Mouse (Mus musculus): ENCODE measurements at regions not wholly inside any gene's neighbourhood (a gene's known extent, or its start where the extent isn't known, plus 50 kb on each side); places are given as distances from the start of the nearest gene placed in this dataset.
A peak's percentile ranks its signal among the peaks of the same experiment; 100 is the strongest.

DNA sequence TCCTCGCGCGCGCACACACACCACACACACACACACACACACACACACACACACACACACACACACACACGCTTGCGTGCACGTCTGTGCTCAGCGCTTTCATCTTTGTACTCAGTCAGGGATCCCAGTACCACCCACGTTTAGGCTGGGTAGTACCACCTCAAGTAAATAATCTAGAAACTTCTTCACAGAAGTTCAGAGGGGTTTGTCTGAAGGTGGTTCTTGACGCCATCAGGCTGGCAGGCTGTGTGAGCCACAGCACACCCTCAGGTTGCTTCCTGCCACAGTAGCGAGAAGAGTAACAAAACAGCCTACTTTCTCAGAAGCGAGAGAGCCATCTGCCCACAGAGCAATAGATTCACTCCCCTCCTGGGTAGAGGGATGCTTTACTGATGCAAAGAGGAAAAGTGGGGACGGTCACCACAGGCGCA lies 120.7 kb downstream of the Rpl14 start:
- TF ChIP-seq CTCF (IDR thresholded peaks at IDR 0.05; ENCODE audit: borderline replicate concordance, insufficient read depth, low read depth, low read length) = no peak
- TF ChIP-seq POLR2A (IDR thresholded peaks at IDR 0.05; ENCODE audit: borderline replicate concordance, insufficient read depth, low read length) = no peak
- Histone ChIP-seq H3K27me3 (ENCODE audit: control insufficient read depth, insufficient read depth, low read length) (no peaks in the 10 kb centered on the region), H3K4me1 (ENCODE audit: control insufficient read depth, insufficient read depth, low read length) (peaks cover 38% of the 10 kb centered on the region), H3K4me3 (replicated peaks; ENCODE audit: insufficient read depth, low read depth, low read length) (no peak overlapping the region), H3K27ac (ENCODE audit: insufficient read depth, low read length) (no peak overlapping the region)
- WGBS = 69% methylated on average over 14 of the region's 14 CpGs
- DNase-seq = no peak

DNA sequence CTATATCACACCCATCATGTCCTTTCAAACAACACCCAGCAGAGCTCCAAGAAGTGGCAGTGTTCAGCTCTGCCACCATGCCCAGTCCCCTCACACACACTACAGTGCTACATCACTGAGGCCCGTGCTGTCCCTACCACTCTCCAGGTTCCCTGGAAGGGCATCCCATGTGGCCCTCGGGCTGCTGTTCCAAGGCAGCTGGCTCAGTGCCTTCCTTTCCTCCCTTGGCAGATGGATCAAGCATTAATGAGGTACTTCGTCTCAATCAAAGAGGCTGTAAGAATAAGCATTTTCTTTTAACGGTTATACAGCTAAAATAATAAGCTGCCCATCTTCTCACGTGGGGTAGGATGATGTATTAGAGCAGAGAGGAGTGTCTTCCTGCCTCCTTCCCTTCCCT lies 123.2 kb downstream of the Rpl14 start:
- DNase-seq = peak in 1 of 2 experiments; percentile 38
- no peaks in the 10 kb centered on the region for H3K27me3 ChIP-seq (ENCODE audit: control insufficient read depth, insufficient read depth, low read length)
- no peak overlapping the region for H3K4me3 ChIP-seq (replicated peaks; ENCODE audit: insufficient read depth, low read depth, low read length)
- no peak overlapping the region for H3K27ac ChIP-seq (ENCODE audit: insufficient read depth, low read length)
- WGBS = 33% methylated on average over 5 of the region's 5 CpGs
- peaks cover 51% of the 10 kb centered on the region for H3K4me1 ChIP-seq (ENCODE audit: control insufficient read depth, insufficient read depth, low read length)
- no peak for TF ChIP-seq CTCF (IDR thresholded peaks at IDR 0.05; ENCODE audit: borderline replicate concordance, insufficient read depth, low read depth, low read length)
- no peak for TF ChIP-seq POLR2A (IDR thresholded peaks at IDR 0.05; ENCODE audit: borderline replicate concordance, insufficient read depth, low read length)

DNA sequence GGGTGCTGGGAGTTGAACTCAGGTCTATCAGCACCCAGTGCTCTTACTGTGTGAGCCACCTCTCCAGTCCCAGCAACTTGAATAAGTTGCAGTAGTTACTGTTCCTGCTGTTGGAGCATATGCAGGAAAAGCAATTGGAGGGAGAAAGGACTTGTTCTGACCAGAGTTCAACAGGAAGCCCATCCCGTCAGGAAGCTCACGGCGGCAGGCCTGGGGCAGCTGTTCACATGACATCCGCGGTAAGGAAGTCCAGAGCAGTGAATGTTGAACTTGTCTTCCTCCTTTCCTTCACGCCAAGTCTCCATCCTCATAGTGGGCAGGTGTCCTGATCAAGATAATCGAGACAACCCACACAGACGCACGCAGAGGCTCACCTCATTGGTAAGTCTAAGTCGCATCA lies 124.7 kb downstream of the Rpl14 start:
- Histone ChIP-seq H3K4me3 (replicated peaks; ENCODE audit: insufficient read depth, low read depth, low read length) (no peak overlapping the region), H3K27me3 (ENCODE audit: control insufficient read depth, insufficient read depth, low read length) (no peaks in the 10 kb centered on the region), H3K4me1 (ENCODE audit: control insufficient read depth, insufficient read depth, low read length) (peaks cover 42% of the 10 kb centered on the region), H3K27ac (ENCODE audit: insufficient read depth, low read length) (no peak overlapping the region)
- no peak for DNase-seq
- WGBS = 96% methylated on average over 10 of the region's 10 CpGs
- TF ChIP-seq CTCF (IDR thresholded peaks at IDR 0.05; ENCODE audit: borderline replicate concordance, insufficient read depth, low read depth, low read length) = no peak
- TF ChIP-seq POLR2A (IDR thresholded peaks at IDR 0.05; ENCODE audit: borderline replicate concordance, insufficient read depth, low read length) = no peak

DNA sequence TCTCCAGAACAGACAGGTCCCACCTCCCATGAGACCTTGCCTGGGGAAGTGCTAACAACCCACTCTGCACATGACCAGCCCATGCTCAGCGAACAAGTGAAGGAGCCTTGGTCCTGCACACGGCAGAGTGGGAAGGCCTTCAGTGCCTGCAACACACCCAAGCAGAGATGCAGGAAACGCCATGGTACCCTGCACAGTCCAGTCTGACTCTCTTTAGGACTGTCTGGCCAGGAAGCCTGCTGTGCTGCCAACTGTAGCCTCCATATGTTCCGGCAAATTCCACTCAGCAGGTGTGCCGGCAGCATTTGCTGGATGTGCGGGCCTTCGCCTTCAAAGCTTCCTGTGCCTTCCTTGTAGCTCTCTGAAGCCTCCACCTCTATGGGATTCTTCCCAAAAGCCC lies 126.5 kb downstream of the Rpl14 start:
- H3K27ac ChIP-seq (ENCODE audit: insufficient read depth, low read length) = peak overlapping the region; percentile 88
- H3K4me3 ChIP-seq (replicated peaks; ENCODE audit: insufficient read depth, low read depth, low read length) = no peak overlapping the region
- DNase-seq = peak; percentile 98 to 99
- TF ChIP-seq POLR2A (IDR thresholded peaks at IDR 0.05; ENCODE audit: borderline replicate concordance, insufficient read depth, low read length) (peak; percentile 29; the same call in 1 of the 2 replicates), CTCF (IDR thresholded peaks at IDR 0.05; ENCODE audit: borderline replicate concordance, insufficient read depth, low read depth, low read length) (no peak)
- no peaks in the 10 kb centered on the region for H3K27me3 ChIP-seq (ENCODE audit: control insufficient read depth, insufficient read depth, low read length)
- H3K4me1 ChIP-seq (ENCODE audit: control insufficient read depth, insufficient read depth, low read length) = peaks cover 29% of the 10 kb centered on the region
- WGBS = 8% methylated on average over 7 of the region's 7 CpGs

DNA sequence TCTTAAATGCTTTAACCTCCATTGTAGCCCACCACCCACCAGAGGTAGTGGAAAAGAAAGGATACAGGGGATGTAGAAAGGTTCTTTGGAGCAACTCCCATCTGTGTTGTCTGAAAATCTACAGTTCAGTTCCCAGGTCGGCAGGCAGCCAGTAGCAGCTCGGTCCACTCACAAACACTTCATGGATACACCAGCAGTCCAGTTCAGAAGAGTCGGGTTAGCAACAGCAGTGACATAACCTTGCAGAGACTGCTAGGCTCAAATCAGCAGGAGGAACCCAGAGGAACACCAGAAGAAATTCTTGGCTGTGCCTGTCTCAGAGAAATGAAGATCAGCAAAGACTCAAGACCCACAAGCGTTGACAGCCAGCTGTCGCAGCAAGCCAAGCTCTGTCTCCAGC lies 128.5 kb downstream of the Rpl14 start:
- Histone ChIP-seq H3K27me3 (ENCODE audit: control insufficient read depth, insufficient read depth, low read length) (no peaks in the 10 kb centered on the region), H3K4me1 (ENCODE audit: control insufficient read depth, insufficient read depth, low read length) (peaks cover 28% of the 10 kb centered on the region), H3K27ac (ENCODE audit: insufficient read depth, low read length) (no peak overlapping the region), H3K4me3 (replicated peaks; ENCODE audit: insufficient read depth, low read depth, low read length) (no peak overlapping the region)
- DNase-seq = peak in 1 of 2 experiments; percentile 11
- no peak for TF ChIP-seq POLR2A (IDR thresholded peaks at IDR 0.05; ENCODE audit: borderline replicate concordance, insufficient read depth, low read length)
- TF ChIP-seq CTCF (IDR thresholded peaks at IDR 0.05; ENCODE audit: borderline replicate concordance, insufficient read depth, low read depth, low read length) = no peak
- 78% methylated on average over 5 of the region's 5 CpGs for WGBS

DNA sequence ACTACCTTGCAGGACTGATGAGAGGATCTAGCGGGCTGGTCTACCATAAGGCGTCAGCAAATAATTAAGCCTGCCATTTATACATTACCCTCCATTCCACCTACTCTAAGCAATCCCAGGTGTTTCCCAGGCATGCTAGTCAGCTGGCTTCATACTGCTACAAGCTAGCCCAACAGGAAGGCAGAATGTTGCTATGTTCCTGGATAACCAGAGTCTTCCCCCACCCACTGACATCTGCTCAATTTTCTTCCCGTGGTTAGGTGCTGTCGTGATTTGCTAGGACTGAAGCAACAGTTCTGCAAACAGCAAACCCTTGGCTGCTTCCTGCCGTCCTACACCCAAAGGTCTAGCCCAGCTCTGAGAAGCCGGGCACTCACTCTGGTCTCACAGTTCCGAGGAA lies 131.6 kb downstream of the Rpl14 start:
- no peak for DNase-seq
- peaks cover 19% of the 10 kb centered on the region for H3K4me1 ChIP-seq (ENCODE audit: control insufficient read depth, insufficient read depth, low read length)
- no peak overlapping the region for H3K4me3 ChIP-seq (replicated peaks; ENCODE audit: insufficient read depth, low read depth, low read length)
- WGBS = 75% methylated on average over 7 of the region's 7 CpGs
- H3K27ac ChIP-seq (ENCODE audit: insufficient read depth, low read length) = no peak overlapping the region
- H3K27me3 ChIP-seq (ENCODE audit: control insufficient read depth, insufficient read depth, low read length) = no peaks in the 10 kb centered on the region
- TF ChIP-seq POLR2A (IDR thresholded peaks at IDR 0.05; ENCODE audit: borderline replicate concordance, insufficient read depth, low read length) (no peak), CTCF (IDR thresholded peaks at IDR 0.05; ENCODE audit: borderline replicate concordance, insufficient read depth, low read depth, low read length) (no peak)

DNA sequence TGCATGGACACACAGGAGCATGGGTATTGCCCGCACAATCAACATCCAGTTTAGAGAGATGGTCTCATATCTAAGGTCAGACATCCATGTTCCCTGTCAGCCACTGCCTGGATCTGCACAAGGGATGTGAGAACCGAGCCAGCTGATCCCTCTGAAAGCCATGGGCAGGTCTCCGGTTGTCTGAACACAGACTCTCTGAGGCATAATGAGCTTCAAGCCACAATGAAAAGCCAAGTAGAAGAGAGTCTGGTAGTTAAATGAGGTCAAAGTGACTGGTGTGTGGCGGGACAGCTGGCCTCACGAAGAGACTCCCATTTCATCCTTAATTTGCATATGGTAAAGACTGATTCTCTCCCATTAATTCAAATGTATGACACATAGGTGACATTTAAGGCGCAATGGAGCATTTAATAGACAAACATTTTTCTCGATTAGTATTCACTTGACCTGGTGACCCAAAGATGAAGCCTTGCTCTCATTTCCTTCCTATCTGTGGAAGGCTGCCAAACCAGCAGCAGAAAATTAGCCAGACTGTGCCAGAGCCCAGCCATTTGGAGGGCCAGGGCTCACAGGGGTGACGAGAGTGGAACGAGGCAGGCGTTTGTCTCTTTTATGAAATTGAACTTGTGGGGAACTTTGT lies 132.2 kb downstream of the Rpl14 start:
- no peak overlapping the region for H3K27ac ChIP-seq (ENCODE audit: insufficient read depth, low read length)
- H3K4me3 ChIP-seq (replicated peaks; ENCODE audit: insufficient read depth, low read depth, low read length) = no peak overlapping the region
- 31% methylated on average over 10 of the region's 10 CpGs for WGBS
- H3K4me1 ChIP-seq (ENCODE audit: control insufficient read depth, insufficient read depth, low read length) = peaks cover 14% of the 10 kb centered on the region
- no peaks in the 10 kb centered on the region for H3K27me3 ChIP-seq (ENCODE audit: control insufficient read depth, insufficient read depth, low read length)
- DNase-seq = peak in 1 of 2 experiments; percentile 64
- TF ChIP-seq CTCF (IDR thresholded peaks at IDR 0.05; ENCODE audit: borderline replicate concordance, insufficient read depth, low read depth, low read length) (no peak), POLR2A (IDR thresholded peaks at IDR 0.05; ENCODE audit: borderline replicate concordance, insufficient read depth, low read length) (no peak)

DNA sequence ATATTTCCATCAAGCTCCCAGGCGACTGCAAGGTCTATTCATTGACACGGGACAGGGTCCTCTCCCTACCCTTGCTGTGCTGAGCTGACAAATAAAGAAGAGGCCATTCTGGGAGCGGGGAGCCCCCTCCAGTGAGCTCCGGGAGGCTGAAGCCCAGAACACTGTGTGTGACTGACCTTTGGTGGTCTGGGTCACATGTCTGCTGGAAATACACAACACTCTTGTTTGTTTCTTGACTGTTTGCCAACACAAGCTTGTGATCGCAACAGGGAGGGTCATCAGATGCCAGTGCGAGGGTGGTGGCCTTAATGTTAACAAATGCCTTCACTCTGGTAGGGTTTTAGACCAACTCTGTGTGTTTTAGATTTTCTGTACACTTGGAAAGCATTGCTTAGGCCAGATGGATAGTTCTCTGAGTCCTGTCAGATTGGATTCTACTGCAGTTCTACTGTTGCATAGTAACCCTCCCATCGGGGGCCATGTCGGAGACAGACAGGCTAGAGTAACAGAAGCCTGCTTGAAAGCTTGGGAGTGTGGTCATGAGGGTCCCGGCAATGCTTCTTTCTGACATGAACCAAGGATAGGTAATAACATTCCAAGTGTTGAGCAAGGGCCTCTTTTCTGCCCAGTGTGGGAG lies 135.4 kb downstream of the Rpl14 start:
- DNase-seq = no peak
- TF ChIP-seq POLR2A (IDR thresholded peaks at IDR 0.05; ENCODE audit: borderline replicate concordance, insufficient read depth, low read length) (no peak), CTCF (IDR thresholded peaks at IDR 0.05; ENCODE audit: borderline replicate concordance, insufficient read depth, low read depth, low read length) (no peak)
- peaks cover 14% of the 10 kb centered on the region for H3K4me1 ChIP-seq (ENCODE audit: control insufficient read depth, insufficient read depth, low read length)
- WGBS = 60% methylated on average over 9 of the region's 9 CpGs
- no peaks in the 10 kb centered on the region for H3K27me3 ChIP-seq (ENCODE audit: control insufficient read depth, insufficient read depth, low read length)
- no peak overlapping the region for H3K4me3 ChIP-seq (replicated peaks; ENCODE audit: insufficient read depth, low read depth, low read length)
- no peak overlapping the region for H3K27ac ChIP-seq (ENCODE audit: insufficient read depth, low read length)

Data from cerebellum, adult 2 months (tissue).